Mouse (Mus musculus) hindbrain, embryonic 14.5 days (tissue): ENCODE measurements at regions not wholly inside any gene's neighbourhood (a gene's known extent, or its start where the extent isn't known, plus 50 kb on each side); places are given as distances from the start of the nearest gene placed in this dataset.

Experiments
- ATAC-seq: fragments of 200-750 bp; cut with Nextera tagmentation; 2 replicates; pipeline ENCODE4 v1.8.0; 2017; ENCODE audit warnings: moderate number of reproducible peaks, mild to moderate bottlenecking, moderate TSS enrichment, moderate library complexity; ENCODE audit not compliant: low FRiP score
- DNase-seq: peaks from one replicate; pipeline ENCODE4 v3.0.0-alpha.2; 2015; ENCODE audit warnings: low spot score
- H3K27ac ChIP-seq: fragments of 300-500 bp; sonication (generic); 2 replicates; pipeline ENCODE4 v1.5.1; 2014; ENCODE audit warnings: mild to moderate bottlenecking, moderate library complexity
- H3K27me3 ChIP-seq: fragments of 300-500 bp; sonication (generic); 2 replicates; pipeline ENCODE4 v1.6.1; 2014; ENCODE audit warnings: mild to moderate bottlenecking, low read length, mixed read lengths; ENCODE audit not compliant: control insufficient read depth, insufficient read depth
- H3K36me3 ChIP-seq: fragments of 300-500 bp; sonication (generic); replicated peaks from 2 replicates; pipeline ENCODE4 v1.6.1; 2014; ENCODE audit not compliant: control insufficient read depth, insufficient read depth
- H3K4me1 ChIP-seq: fragments of 300-500 bp; sonication (generic); replicated peaks from 2 replicates; pipeline ENCODE4 v1.6.1; 2014; ENCODE audit warnings: antibody characterized with exemption, low read length, mixed read lengths; ENCODE audit not compliant: control insufficient read depth, insufficient read depth
- H3K4me2 ChIP-seq: fragments of 300-500 bp; sonication (generic); replicated peaks from 2 replicates; pipeline ENCODE4 v1.6.1; 2014; ENCODE audit warnings: mild to moderate bottlenecking, moderate library complexity
- H3K4me3 ChIP-seq: fragments of 300-500 bp; sonication (generic); replicated peaks from 2 replicates; pipeline ENCODE4 v1.5.1; 2014; ENCODE audit warnings: mild to moderate bottlenecking, low read length
- H3K9ac ChIP-seq: fragments of 300-500 bp; sonication (generic); 2 replicates; pipeline ENCODE4 v1.6.1; 2014
- H3K9me3 ChIP-seq: fragments of 300-500 bp; sonication (generic); 2 replicates; pipeline ENCODE4 v1.6.1; 2016; ENCODE audit warnings: low read length; ENCODE audit not compliant: control insufficient read depth
- WGBS: fragments of 180-500 bp; shearing (Covaris S2); extraction: QIAGEN DNeasy Blood & Tissue Kit; methylation state at CpG from one replicate; pipeline ENCODE4 v1.1.7; 2014; 5-methylcytosine and 5-hydroxymethylcytosine counted together

- ATAC-seq = no peak
- 93% methylated on average over 1 of the region's 1 CpGs for WGBS
These were observed 439.7 kb upstream of the 4930452B06Rik start for GRCm38 (mm10) chr14:9105708-9106107.

GRCm38 (mm10) chr14:9089625-9090326 is 423.7 kb upstream of the 4930452B06Rik start:
- Histone ChIP-seq H3K27ac (no peak overlapping the region), H3K9ac (no peak overlapping the region), H3K4me2 (no peak overlapping the region), H3K4me1 (no peaks in the 10 kb centered on the region), H3K27me3 (no peaks in the 10 kb centered on the region), H3K36me3 (no peaks in the 10 kb centered on the region), H3K9me3 (no peaks in the 10 kb centered on the region), H3K4me3 (no peak overlapping the region)
- 86% methylated on average over 5 of the region's 5 CpGs for WGBS
- peak; percentile 48 for DNase-seq
- ATAC-seq = no peak

More at GRCm38 (mm10) chr14:9105708-9106107, 439.7 kb upstream of the 4930452B06Rik start:
- Histone ChIP-seq H3K4me2 (no peak overlapping the region), H3K4me1 (no peaks in the 10 kb centered on the region), H3K36me3 (no peaks in the 10 kb centered on the region), H3K4me3 (no peak overlapping the region), H3K9ac (no peak overlapping the region), H3K9me3 (no peaks in the 10 kb centered on the region), H3K27me3 (no peaks in the 10 kb centered on the region), H3K27ac (no peak overlapping the region)
- no peak for DNase-seq

- H3K9ac ChIP-seq = no peak overlapping the region
- no peak overlapping the region for H3K4me2 ChIP-seq
- no peak overlapping the region for H3K4me3 ChIP-seq
- no peaks in the 10 kb centered on the region for H3K4me1 ChIP-seq
- no peaks in the 10 kb centered on the region for H3K36me3 ChIP-seq
- no peak overlapping the region for H3K27ac ChIP-seq
- no peaks in the 10 kb centered on the region for H3K9me3 ChIP-seq
- DNase-seq (no peak), ATAC-seq (no peak)
- no peaks in the 10 kb centered on the region for H3K27me3 ChIP-seq
These were observed 421.1 kb upstream of the 4930452B06Rik start for GRCm38 (mm10) chr14:9087103-9087502.

- Histone ChIP-seq H3K9me3 (no peaks in the 10 kb centered on the region), H3K36me3 (no peaks in the 10 kb centered on the region), H3K27me3 (no peaks in the 10 kb centered on the region), H3K4me1 (no peaks in the 10 kb centered on the region), H3K4me2 (no peak overlapping the region), H3K27ac (no peak overlapping the region), H3K4me3 (no peak overlapping the region), H3K9ac (no peak overlapping the region)
- 73% methylated on average over 2 of the region's 2 CpGs for WGBS
- ATAC-seq (no peak), DNase-seq (no peak)
These were observed 413.6 kb upstream of the 4930452B06Rik start for GRCm38 (mm10) chr14:9079632-9080031.

- H3K27ac ChIP-seq = no peak overlapping the region
- no peak overlapping the region for H3K4me3 ChIP-seq
- H3K9ac ChIP-seq = no peak overlapping the region
- no peaks in the 10 kb centered on the region for H3K4me1 ChIP-seq
- H3K4me2 ChIP-seq = no peak overlapping the region
- no peak for ATAC-seq
- 76% methylated on average over 1 of the region's 1 CpGs for WGBS
- DNase-seq = no peak
- H3K9me3 ChIP-seq = no peaks in the 10 kb centered on the region
- no peaks in the 10 kb centered on the region for H3K27me3 ChIP-seq
- H3K36me3 ChIP-seq = no peaks in the 10 kb centered on the region
These were observed 413.0 kb upstream of the 4930452B06Rik start for GRCm38 (mm10) chr14:9079014-9079413.

GRCm38 (mm10) chr14:9071176-9071575 is 405.1 kb upstream of the 4930452B06Rik start:
- H3K36me3 ChIP-seq = no peaks in the 10 kb centered on the region
- no peaks in the 10 kb centered on the region for H3K27me3 ChIP-seq
- no peak overlapping the region for H3K4me2 ChIP-seq
- no peak for DNase-seq
- 82% methylated on average over 3 of the region's 3 CpGs for WGBS
- no peaks in the 10 kb centered on the region for H3K9me3 ChIP-seq
- no peak overlapping the region for H3K4me3 ChIP-seq
- no peak overlapping the region for H3K27ac ChIP-seq
- no peak overlapping the region for H3K9ac ChIP-seq
- no peaks in the 10 kb centered on the region for H3K4me1 ChIP-seq
- ATAC-seq = no peak

- H3K9me3 ChIP-seq = no peaks in the 10 kb centered on the region
- H3K4me2 ChIP-seq = no peak overlapping the region
- 69% methylated on average over 9 of the region's 9 CpGs for WGBS
- H3K9ac ChIP-seq = no peak overlapping the region
- no peaks in the 10 kb centered on the region for H3K4me1 ChIP-seq
- no peaks in the 10 kb centered on the region for H3K27me3 ChIP-seq
- ATAC-seq = no peak
- DNase-seq = no peak
- no peak overlapping the region for H3K27ac ChIP-seq
- no peak overlapping the region for H3K4me3 ChIP-seq
- no peaks in the 10 kb centered on the region for H3K36me3 ChIP-seq
These were observed 394.0 kb upstream of the 4930452B06Rik start for GRCm38 (mm10) chr14:9060058-9060457.

GRCm38 (mm10) chr14:9028811-9029210 is 362.8 kb upstream of the 4930452B06Rik start:
- ATAC-seq = peak; percentile 81
- H3K27me3 ChIP-seq = no peaks in the 10 kb centered on the region
- H3K4me1 ChIP-seq = peaks cover 9% of the 10 kb centered on the region; the same call in 1 of the 2 replicates
- H3K36me3 ChIP-seq = no peaks in the 10 kb centered on the region
- H3K9ac ChIP-seq = no peak overlapping the region
- H3K27ac ChIP-seq = peak overlapping the region; percentile 12; the same call in 1 of the 2 replicates
- no peak overlapping the region for H3K4me2 ChIP-seq
- DNase-seq = peak; percentile 38
- no peaks in the 10 kb centered on the region for H3K9me3 ChIP-seq
- no peak overlapping the region for H3K4me3 ChIP-seq
- 51% methylated on average over 6 of the region's 6 CpGs for WGBS

GRCm38 (mm10) chr14:9015826-9016225 is 349.8 kb upstream of the 4930452B06Rik start:
- WGBS = 92% methylated on average over 6 of the region's 6 CpGs
- Histone ChIP-seq H3K27me3 (no peaks in the 10 kb centered on the region), H3K36me3 (no peaks in the 10 kb centered on the region), H3K4me2 (no peak overlapping the region), H3K9me3 (peaks cover 5% of the 10 kb centered on the region; the same call in 1 of the 2 replicates), H3K27ac (no peak overlapping the region), H3K4me1 (no peaks in the 10 kb centered on the region), H3K9ac (no peak overlapping the region), H3K4me3 (no peak overlapping the region)
- DNase-seq (no peak), ATAC-seq (no peak)

GRCm38 (mm10) chr14:9003034-9003433 is 337.0 kb upstream of the 4930452B06Rik start:
- Histone ChIP-seq H3K36me3 (no peaks in the 10 kb centered on the region), H3K9me3 (no peaks in the 10 kb centered on the region), H3K9ac (no peak overlapping the region), H3K4me2 (no peak overlapping the region), H3K27ac (no peak overlapping the region), H3K4me3 (no peak overlapping the region), H3K27me3 (no peaks in the 10 kb centered on the region), H3K4me1 (no peaks in the 10 kb centered on the region)
- WGBS = 44% methylated on average over 2 of the region's 2 CpGs
- ATAC-seq = no peak
- no peak for DNase-seq
